Mouse (Mus musculus) spleen, adult 2 months (tissue): ENCODE data around the gene Tanc1. TPM values are rescaled to one million over a fixed set of nuclear protein-coding genes. Genes with fewer than 3 reads are reported as not detected.

Source experiments
- DNase-seq, 2 experiments: peaks; one replicate each; pipeline versions ENCODE4 v3.0.0 to v3.0.0-alpha.2; 2012 to 2021; ENCODE audit warnings: low spot score in 2 of 2, low read depth in 1 of 2
- H3K27ac ChIP-seq: fragments of 200-500 bp; 2 replicates; pipeline ENCODE4 v1.5.1; 2012; ENCODE audit warnings: low read length, inconsistent platforms; ENCODE audit not compliant: insufficient read depth
- H3K27me3 ChIP-seq: fragments of 200-500 bp; 2 replicates; pipeline ENCODE4 v1.6.1; 2012; ENCODE audit warnings: mild to moderate bottlenecking, moderate library complexity, low read length, inconsistent platforms; ENCODE audit not compliant: control insufficient read depth, insufficient read depth
- H3K36me3 ChIP-seq: fragments of 200-500 bp; 2 replicates; pipeline ENCODE4 v1.6.1; 2012; ENCODE audit warnings: mild to moderate bottlenecking, low read length, inconsistent platforms; ENCODE audit not compliant: control insufficient read depth, insufficient read depth
- H3K4me1 ChIP-seq: fragments of 200-500 bp; 2 replicates; pipeline ENCODE4 v1.6.1; 2011; ENCODE audit warnings: inconsistent platforms; ENCODE audit not compliant: control insufficient read depth, insufficient read depth, insufficient read length
- H3K4me3 ChIP-seq: fragments of 200-500 bp; 2 replicates; pipeline ENCODE4 v1.5.1; 2011; ENCODE audit warnings: mild to moderate bottlenecking, inconsistent platforms; ENCODE audit not compliant: insufficient read depth, insufficient read length; ENCODE audit errors: extremely low read depth
- CTCF ChIP-seq: fragments of 200-500 bp; IDR thresholded peaks from 2 replicates; pipeline ENCODE4 v1.5.1; 2011; ENCODE audit warnings: mild to moderate bottlenecking, inconsistent platforms; ENCODE audit not compliant: insufficient read depth, insufficient read length, insufficient replicate concordance; ENCODE audit errors: extremely low read depth
- POLR2A ChIP-seq: fragments of 200-500 bp; IDR thresholded peaks from 2 replicates; pipeline ENCODE4 v1.6.1; 2011; ENCODE audit warnings: low read depth, low read length, inconsistent platforms
- WGBS: fragments of 180-500 bp; shearing (Covaris S2); methylation state at CpG from one replicate; pipeline ENCODE4 v1.1.7; 2018; 5-methylcytosine and 5-hydroxymethylcytosine counted together
- polyA plus RNA-seq: library from polyadenylated mRNA; depleted of rRNA; stranded (reverse); fragments of >200 nt; gene quantifications from 2 replicates; pipeline ENCODE4 v1.2.3, GENCODE M21; 2012

Tanc1 gene
- polyA plus RNA-seq, 1 experiment = 5.5 TPM

GRCm38 (mm10) chr2:59831831-59832230 is 220.0 kb downstream of the Tanc1 start:
- H3K4me3 ChIP-seq = no peak overlapping the region
- no peaks in the 10 kb centered on the region for H3K4me1 ChIP-seq
- H3K36me3 ChIP-seq = no peaks in the 10 kb centered on the region
- no peak for DNase-seq
- no peak for TF ChIP-seq CTCF
- no peak for TF ChIP-seq POLR2A
- no peaks in the 10 kb centered on the region for H3K27me3 ChIP-seq
- WGBS = 94% methylated on average over 7 of the region's 7 CpGs
- H3K27ac ChIP-seq = no peak overlapping the region

GRCm38 (mm10) chr2:59838825-59839224 is 227.0 kb downstream of the Tanc1 start:
- Histone ChIP-seq H3K4me1 (no peaks in the 10 kb centered on the region), H3K4me3 (no peak overlapping the region), H3K27me3 (no peaks in the 10 kb centered on the region), H3K36me3 (no peaks in the 10 kb centered on the region; the same call in 1 of the 2 replicates), H3K27ac (no peak overlapping the region)
- TF ChIP-seq POLR2A (no peak), CTCF (no peak)
- no peak for DNase-seq
- 74% methylated on average over 8 of the region's 8 CpGs for WGBS

GRCm38 (mm10) chr2:59839755-59840154 is 227.9 kb downstream of the Tanc1 start:
- H3K27me3 ChIP-seq = no peaks in the 10 kb centered on the region
- H3K27ac ChIP-seq = no peak overlapping the region
- 84% methylated on average over 2 of the region's 2 CpGs for WGBS
- no peak for TF ChIP-seq CTCF
- TF ChIP-seq POLR2A = no peak
- no peak for DNase-seq
- no peak overlapping the region for H3K4me3 ChIP-seq
- H3K36me3 ChIP-seq = no peaks in the 10 kb centered on the region; the same call in 1 of the 2 replicates
- no peaks in the 10 kb centered on the region for H3K4me1 ChIP-seq

- no peak for DNase-seq
- 83% methylated on average over 4 of the region's 4 CpGs for WGBS
- no peaks in the 10 kb centered on the region for H3K4me1 ChIP-seq
- H3K27ac ChIP-seq = no peak overlapping the region
- H3K27me3 ChIP-seq = no peaks in the 10 kb centered on the region
- H3K4me3 ChIP-seq = no peak overlapping the region
- TF ChIP-seq CTCF = no peak
- no peak for TF ChIP-seq POLR2A
- no peaks in the 10 kb centered on the region; the same call in 1 of the 2 replicates for H3K36me3 ChIP-seq
These were observed 228.3 kb downstream of the Tanc1 start for GRCm38 (mm10) chr2:59840191-59840590.

GRCm38 (mm10) chr2:59841189-59841939 is 229.5 kb downstream of the Tanc1 start:
- Histone ChIP-seq H3K36me3 (no peaks in the 10 kb centered on the region; the same call in 1 of the 2 replicates), H3K4me3 (no peak overlapping the region), H3K27ac (peak overlapping the region; percentile 18; the same call in 1 of the 2 replicates), H3K4me1 (no peaks in the 10 kb centered on the region), H3K27me3 (no peaks in the 10 kb centered on the region)
- TF ChIP-seq CTCF = no peak
- TF ChIP-seq POLR2A = no peak
- DNase-seq = no peak
- WGBS = 72% methylated on average over 11 of the region's 12 CpGs

GRCm38 (mm10) chr2:59841944-59842343 is 230.1 kb downstream of the Tanc1 start:
- H3K4me3 ChIP-seq = no peak overlapping the region
- H3K36me3 ChIP-seq = no peaks in the 10 kb centered on the region; the same call in 1 of the 2 replicates
- no peak for TF ChIP-seq POLR2A
- no peak for TF ChIP-seq CTCF
- DNase-seq = no peak
- 93% methylated on average over 11 of the region's 11 CpGs for WGBS
- no peak overlapping the region for H3K27ac ChIP-seq
- no peaks in the 10 kb centered on the region for H3K27me3 ChIP-seq
- no peaks in the 10 kb centered on the region for H3K4me1 ChIP-seq

- Histone ChIP-seq H3K27ac (no peak overlapping the region), H3K27me3 (no peaks in the 10 kb centered on the region), H3K36me3 (no peaks in the 10 kb centered on the region; the same call in 1 of the 2 replicates), H3K4me1 (no peaks in the 10 kb centered on the region), H3K4me3 (no peak overlapping the region)
- TF ChIP-seq CTCF (no peak), POLR2A (no peak)
- 77% methylated on average over 6 of the region's 6 CpGs for WGBS
- DNase-seq = no peak
These were observed 230.7 kb downstream of the Tanc1 start for GRCm38 (mm10) chr2:59842556-59843008.
